Mouse (Mus musculus) heart, adult 2 months (tissue): ENCODE measurements around the gene Exoc3l4. TPM values are rescaled to one million over a fixed set of nuclear protein-coding genes. Genes with fewer than 3 reads are reported as not detected.

ENCODE experiments used
- DNase-seq, 2 experiments: peaks; one replicate each; pipeline ENCODE4 v3.0.0; 2021
- H3K27ac ChIP-seq: fragments of 200-600 bp; 2 replicates; pipeline ENCODE4 v1.8.1; 2022
- H3K27me3 ChIP-seq: fragments of 200-500 bp; 2 replicates; pipeline ENCODE4 v1.6.1; 2012; ENCODE audit warnings: mild to moderate bottlenecking, low read length, inconsistent platforms, mixed read lengths; ENCODE audit not compliant: control insufficient read depth, insufficient read depth
- H3K36me3 ChIP-seq: fragments of 200-500 bp; 2 replicates; pipeline ENCODE4 v1.6.1; 2012; ENCODE audit warnings: low read length, inconsistent platforms; ENCODE audit not compliant: control insufficient read depth, insufficient read depth
- H3K4me1 ChIP-seq: fragments of 200-500 bp; 2 replicates; pipeline ENCODE4 v1.6.1; 2011; ENCODE audit warnings: low read length; ENCODE audit not compliant: control insufficient read depth, insufficient read depth
- H3K4me3 ChIP-seq: fragments of 200-600 bp; 2 replicates; pipeline ENCODE4 v1.8.1; 2022
- H3K79me2 ChIP-seq: fragments of 200-500 bp; replicated peaks from 2 replicates; pipeline ENCODE4 v1.6.1; 2012; ENCODE audit warnings: mild to moderate bottlenecking, inconsistent platforms, low read length, moderate library complexity, mixed read lengths; ENCODE audit not compliant: control insufficient read depth, insufficient read depth
- H3K9ac ChIP-seq: fragments of 200-500 bp; 2 replicates; pipeline ENCODE4 v1.6.1; 2012; ENCODE audit warnings: low read depth, mild to moderate bottlenecking, control low read depth, inconsistent platforms, low read length, mixed read lengths
- CTCF ChIP-seq: fragments of 200-600 bp; IDR thresholded peaks from 2 replicates; pipeline ENCODE4 v1.8.1; 2022; ENCODE audit warnings: antibody characterized with exemption, mild to moderate bottlenecking, moderate library complexity
- EP300 ChIP-seq: fragments of 200-500 bp; IDR thresholded peaks from 2 replicates; pipeline ENCODE4 v1.6.1; 2011; ENCODE audit warnings: low read depth, low read length, control low read depth; ENCODE audit not compliant: insufficient read depth
- POLR2A ChIP-seq: fragments of 200-500 bp; IDR thresholded peaks from 2 replicates; pipeline ENCODE4 v1.6.1; 2011; ENCODE audit warnings: mild to moderate bottlenecking, low read depth, low read length, control low read depth; ENCODE audit not compliant: insufficient read depth
- WGBS: fragments of 180-500 bp; shearing (Covaris S2); methylation state at CpG from one replicate; pipeline ENCODE4 v1.1.7; 2018; 5-methylcytosine and 5-hydroxymethylcytosine counted together
- intact Hi-C: fragments of 180-260 bp; cut with DNase I; formaldehyde crosslinking; loops from one replicate; pipeline ENCODE4 v1.15.1; 2025
- polyA plus RNA-seq: library from polyadenylated mRNA; depleted of rRNA; stranded (reverse); fragments of >200 nt; gene quantifications from 2 replicates; pipeline ENCODE4 v1.2.3, GENCODE M21; 2012
- total RNA-seq, 2 experiments: library from RNA; stranded (reverse); gene quantifications; 2 replicates each; pipeline ENCODE4 v1.2.3; 2021

Gene Exoc3l4
- total and polyA plus RNA-seq, 3 experiments = 2.5 to 10.9 (median 2.7) TPM

GRCm38 (mm10) chr12:111457742-111458141, 40.9 kb downstream of the Exoc3l4 start:
- TF ChIP-seq EP300 = 0 out of 2 replicates have a peak, but pooled peaks have one; percentile 17
- TF ChIP-seq CTCF = no peak
- no peak for TF ChIP-seq POLR2A
- Histone ChIP-seq H3K36me3 (no peaks in the 10 kb centered on the region), H3K27me3 (no peaks in the 10 kb centered on the region), H3K4me3 (no peak overlapping the region), H3K4me1 (peaks cover 37% of the 10 kb centered on the region), H3K27ac (peak overlapping the region; percentile 26), H3K9ac (no peak overlapping the region), H3K79me2 (no peaks in the 10 kb centered on the region)
- WGBS = 64% methylated on average over 1 of the region's 1 CpGs
- DNase-seq = no peak
- intact Hi-C loops = no loop called here

DNA sequence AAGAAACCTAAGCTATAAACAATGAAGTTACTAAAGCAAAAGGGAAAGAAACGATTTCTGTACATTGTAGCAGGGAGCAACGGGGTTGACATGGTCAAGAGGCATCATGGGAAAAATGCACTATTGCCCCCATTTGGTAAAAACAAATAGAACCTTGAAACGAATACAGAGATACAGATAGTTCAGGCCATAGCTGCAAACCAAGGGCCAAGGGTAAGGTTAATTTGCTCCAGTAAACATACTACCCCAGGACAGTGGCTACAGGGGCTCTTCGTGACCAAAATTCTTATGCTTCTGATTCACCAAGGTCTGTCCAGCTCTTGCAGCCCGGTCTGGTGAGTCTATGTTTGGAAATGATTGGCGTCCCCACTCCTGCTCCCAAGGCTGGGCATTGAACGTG, 46.8 kb downstream of the Exoc3l4 start:
- no peak for DNase-seq
- Histone ChIP-seq H3K27ac (no peak overlapping the region), H3K27me3 (no peaks in the 10 kb centered on the region), H3K36me3 (no peaks in the 10 kb centered on the region), H3K9ac (no peak overlapping the region), H3K4me1 (peaks cover 13% of the 10 kb centered on the region), H3K79me2 (no peaks in the 10 kb centered on the region), H3K4me3 (no peak overlapping the region)
- 81% methylated on average over 7 of the region's 7 CpGs for WGBS
- intact Hi-C loops = loop anchor here (10.0 kb wide), 1 partner anchor 189 kb away; the partner anchor contains the start of gene Amn
- TF ChIP-seq CTCF (no peak), EP300 (no peak), POLR2A (no peak)

- DNase-seq = no peak
- no peak overlapping the region for H3K4me3 ChIP-seq
- TF ChIP-seq CTCF (no peak), EP300 (no peak), POLR2A (no peak)
- intact Hi-C loops = loop anchor here (10.0 kb wide), 1 partner anchor 192 kb away; the partner anchor contains the start of gene Amn
- H3K79me2 ChIP-seq = no peaks in the 10 kb centered on the region
- H3K27ac ChIP-seq = no peak overlapping the region
- H3K27me3 ChIP-seq = no peaks in the 10 kb centered on the region
- H3K9ac ChIP-seq = no peak overlapping the region
- 96% methylated on average over 3 of the region's 3 CpGs for WGBS
- H3K36me3 ChIP-seq = no peaks in the 10 kb centered on the region
- peaks cover 5% of the 10 kb centered on the region for H3K4me1 ChIP-seq
Observed at GRCm38 (mm10) chr12:111466369-111466768, 49.6 kb downstream of the Exoc3l4 start.

GRCm38 (mm10) chr12:111468206-111468605, 51.4 kb downstream of the Exoc3l4 start:
- Histone ChIP-seq H3K36me3 (no peaks in the 10 kb centered on the region), H3K4me1 (no peaks in the 10 kb centered on the region), H3K4me3 (no peak overlapping the region), H3K27me3 (no peaks in the 10 kb centered on the region), H3K9ac (no peak overlapping the region), H3K27ac (no peak overlapping the region), H3K79me2 (no peaks in the 10 kb centered on the region)
- WGBS = 89% methylated on average over 7 of the region's 7 CpGs
- no peak for TF ChIP-seq POLR2A
- no peak for TF ChIP-seq CTCF
- TF ChIP-seq EP300 = no peak
- intact Hi-C loops = loop anchor here (10.0 kb wide), 1 partner anchor 193 kb away; the partner anchor contains the start of gene Amn
- DNase-seq = no peak

DNA sequence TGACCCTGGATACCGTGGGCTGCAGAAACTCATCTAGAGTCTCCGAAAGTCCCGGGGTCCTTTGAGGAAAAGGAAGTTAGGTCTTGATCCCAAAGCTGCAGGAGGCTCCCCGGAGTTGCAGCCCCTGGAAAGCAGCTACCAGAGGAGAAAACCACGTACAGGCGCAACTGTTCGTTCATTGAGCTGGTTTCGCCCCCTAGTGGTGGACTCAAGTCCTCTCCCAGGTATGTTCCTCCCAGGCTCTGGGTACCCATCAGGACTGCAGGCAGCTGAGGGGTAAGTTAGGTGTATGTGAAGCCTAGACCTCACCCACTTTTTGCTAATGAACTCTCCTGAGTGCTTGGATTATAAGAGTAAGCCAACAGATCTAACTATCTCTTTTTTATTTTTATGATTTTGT, 52.7 kb downstream of the Exoc3l4 start:
- Histone ChIP-seq H3K4me1 (no peaks in the 10 kb centered on the region), H3K79me2 (no peaks in the 10 kb centered on the region), H3K27ac (no peak overlapping the region), H3K9ac (no peak overlapping the region), H3K27me3 (no peaks in the 10 kb centered on the region), H3K36me3 (no peaks in the 10 kb centered on the region), H3K4me3 (no peak overlapping the region)
- 6% methylated on average over 8 of the region's 8 CpGs for WGBS
- DNase-seq = peak; percentile 68 to 72
- TF ChIP-seq POLR2A (no peak), EP300 (peak; percentile 76), CTCF (peak; percentile 93)
- intact Hi-C loops = loop anchor here (1.0 to 10.0 kb wide), 2 partner anchors 44 to 195 kb away; partner anchors contain the start of gene Amn

- TF ChIP-seq CTCF (no peak), EP300 (no peak), POLR2A (no peak)
- Histone ChIP-seq H3K79me2 (no peaks in the 10 kb centered on the region), H3K27me3 (no peaks in the 10 kb centered on the region), H3K36me3 (no peaks in the 10 kb centered on the region), H3K4me1 (no peaks in the 10 kb centered on the region; the same call in none of the 2 replicates), H3K9ac (no peak overlapping the region), H3K27ac (no peak overlapping the region), H3K4me3 (no peak overlapping the region)
- 33% methylated on average over 1 of the region's 1 CpGs for WGBS
- intact Hi-C loops = no loop called here
- DNase-seq = no peak
Observed at GRCm38 (mm10) chr12:111471119-111471518, 54.3 kb downstream of the Exoc3l4 start.
